Mouse (Mus musculus) monocyte, adult 5-6 weeks (primary cell): ENCODE measurements around the gene Mrm2. TPM values are rescaled to one million over a fixed set of nuclear protein-coding genes. Genes with fewer than 3 reads are reported as not detected.

ENCODE experiments used
- ATAC-seq: fragments of 153-309, 156-312 bp; replicated peaks from 2 replicates; pipeline ENCODE4 v1.8.0; 2017; ENCODE audit warnings: mild to moderate bottlenecking; ENCODE audit not compliant: low TSS enrichment, insufficient number of reproducible peaks, severe bottlenecking, poor library complexity, low FRiP score
- total RNA-seq: library from RNA; stranded (forward); fragments of 200-1000, 200-491, 200-594 nt; gene quantifications from 3 replicates; pipeline ENCODE4 v1.2.3, GENCODE M21; 2017

The Mrm2 gene
- total RNA-seq, 1 experiment from 2014 or later = 0.57 TPM

GRCm38 (mm10) chr5:140350731-140351497 lies 19.2 kb upstream of the Mrm2 start:
- ATAC-seq = no peak

GRCm38 (mm10) chr5:140349882-140350281 lies 18.2 kb upstream of the Mrm2 start:
- ATAC-seq = no peak

GRCm38 (mm10) chr5:140346050-140346449 lies 14.4 kb upstream of the Mrm2 start:
- ATAC-seq = no peak

- no peak for ATAC-seq
These were observed 13.5 kb upstream of the Mrm2 start for GRCm38 (mm10) chr5:140345244-140345643.

- ATAC-seq = no peak
These were observed 11.2 kb upstream of the Mrm2 start for GRCm38 (mm10) chr5:140342880-140343279.

- ATAC-seq = no peak
These were observed 8.1 kb upstream of the Mrm2 start for GRCm38 (mm10) chr5:140339836-140340235.

GRCm38 (mm10) chr5:140338779-140339178 lies 7.1 kb upstream of the Mrm2 start:
- ATAC-seq = no peak

GRCm38 (mm10) chr5:140336680-140337079 lies 5.0 kb upstream of the Mrm2 start:
- peak; percentile 37; the same call in 1 of the 2 replicates for ATAC-seq

- no peak for ATAC-seq
These were observed 1.9 kb upstream of the Mrm2 start for GRCm38 (mm10) chr5:140333631-140334030.

- no peak for ATAC-seq
These were observed 821 bp upstream of the Mrm2 start for GRCm38 (mm10) chr5:140332519-140332918.

- no peak for ATAC-seq
These were observed 7.6 kb downstream of the Mrm2 start for GRCm38 (mm10) chr5:140324058-140324457.

GRCm38 (mm10) chr5:140321756-140322575 lies 9.7 kb downstream of the Mrm2 start:
- ATAC-seq = 0 out of 2 replicates have a peak, but pooled peaks have one; percentile 14

- peak; percentile 91 for ATAC-seq
These were observed 10.5 kb downstream of the Mrm2 start, which contains the start of the genes Mad1l1 and Nudt1 for GRCm38 (mm10) chr5:140321042-140321755. TSS of gene Mad1l1 (minus strand) at chr5:140321552. TSS of gene Nudt1 (plus strand) at chr5:140321656.

- ATAC-seq = no peak
These were observed 15.0 kb downstream of the Mrm2 start for GRCm38 (mm10) chr5:140316716-140317115.

- no peak for ATAC-seq
These were observed 24.1 kb downstream of the Mrm2 start for GRCm38 (mm10) chr5:140307602-140308001.

- no peak for ATAC-seq
These were observed 25.7 kb downstream of the Mrm2 start for GRCm38 (mm10) chr5:140306016-140306415.

- ATAC-seq = no peak
These were observed 33.4 kb downstream of the Mrm2 start for GRCm38 (mm10) chr5:140298291-140298690.

GRCm38 (mm10) chr5:140292152-140292551 lies 39.5 kb downstream of the Mrm2 start:
- ATAC-seq = peak; percentile 44; the same call in 1 of the 2 replicates

GRCm38 (mm10) chr5:140289161-140289560 lies 42.5 kb downstream of the Mrm2 start:
- ATAC-seq = no peak
